In the genomic region with DNA sequence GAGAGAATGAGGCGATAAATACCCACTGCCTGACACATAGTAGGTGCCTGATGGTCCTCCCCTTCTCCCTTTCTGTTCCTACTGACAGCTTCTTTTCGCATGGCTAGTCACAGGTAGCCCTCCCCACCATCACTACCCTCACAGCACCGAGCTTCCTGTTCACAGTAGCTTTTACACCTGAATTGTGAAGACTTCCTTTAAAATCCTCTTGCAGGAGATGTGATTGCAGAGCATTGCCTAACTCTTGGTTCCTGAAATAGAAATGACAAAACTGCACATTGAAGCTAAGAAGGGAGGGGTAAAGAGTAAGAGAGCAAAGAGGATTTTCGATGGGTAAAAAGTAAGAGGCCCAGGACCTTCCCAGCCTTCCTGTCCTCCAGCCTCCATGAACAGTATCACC, we compare ENCODE assay signal across 18 mouse cellular contexts. TPM values are rescaled to one million over a fixed set of nuclear protein-coding genes. Genes with fewer than 3 reads are reported as not detected.
DNase-seq lines count a peak whose midpoint lies in the region; ATAC-seq lines count a peak whose summit lies in the region.
"Had no signal": no experiment of that assay in that cellular context is flagged by ENCODE, and none has a peak within 500 bp of the region (broad histone marks: within the 10 kb centered on the region; RNA-seq: fewer than 3 reads in every experiment).

No protein-coding gene starts in this region.

- ATAC-seq in common myeloid progenitor, adult 5-6 weeks (replicated peaks; ENCODE audit: low read depth, poor library complexity, severe bottlenecking), result peak; percentile 37; the same call in 1 of the 2 replicates
- ATAC-seq in megakaryocyte progenitor cell, adult 5-6 weeks (replicated peaks; ENCODE audit: poor library complexity), result peak; percentile 60
- ATAC-seq: forebrain, embryonic 15.5 days had no signal

- DNase-seq in thymus, postnatal 25 days, result peak; percentile 17
- no peak for DNase-seq in thymus, postnatal 4 days
- no peak for DNase-seq in cerebellum, postnatal 25 days
- no peak for DNase-seq in kidney, postnatal 14 days
- no peak for DNase-seq in cerebellum, adult 11-12 months
- DNase-seq: adrenal gland, postnatal 14 days; cerebellum, adult 11 months; cerebellum, postnatal 14 days; gastrocnemius, postnatal 10 days; heart, adult 18-20 months; kidney, adult 2 months; lung, adult 2 months; lung, postnatal 36 days; retina, postnatal 1 day; right cerebral cortex, postnatal 25 days had no signal

RNA-seq across cellular contexts. Expression of a gene that starts 18.7 kb away (rescaled TPM):
- 6.6 and 9.5 TPM in 2 replicates for total RNA-seq in common myeloid progenitor, adult 5-6 weeks (2017)
- 6.0 and 8.0 TPM in 2 replicates for total RNA-seq in megakaryocyte progenitor cell, adult 5-6 weeks (2015)
- 8.7 and 10.2 TPM in 2 replicates for total RNA-seq in megakaryocyte progenitor cell, adult 5-6 weeks (2017)
